Comparison of ENCODE assay signal across 25 mouse cellular contexts in the genomic region with DNA sequence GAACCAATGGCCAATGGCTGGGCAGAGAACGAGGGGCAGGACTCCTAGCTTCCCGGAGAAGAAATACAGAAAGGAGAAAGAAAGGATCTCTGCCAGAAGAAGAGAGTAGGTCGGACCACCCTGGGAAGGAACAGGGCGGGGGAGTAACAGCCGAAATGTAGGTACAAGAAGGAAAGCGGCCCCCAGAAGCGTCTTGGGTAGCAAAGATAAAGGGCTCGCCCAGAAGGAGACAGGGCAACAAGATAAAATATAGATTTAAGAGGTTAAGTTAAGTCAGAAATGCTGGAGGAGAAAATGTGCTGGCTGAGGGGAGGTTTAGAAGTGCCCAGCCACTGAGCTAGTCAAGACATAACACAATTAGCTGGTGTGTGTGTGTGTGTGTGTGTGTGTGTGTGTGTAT. TPM values are rescaled to one million over a fixed set of nuclear protein-coding genes. Genes with fewer than 3 reads are reported as not detected.
DNase-seq lines count a peak whose midpoint lies in the region; ATAC-seq and TF ChIP-seq lines count a peak whose summit lies in the region.
"Had no signal": no experiment of that assay in that cellular context is flagged by ENCODE, and none has a peak within 500 bp of the region (broad histone marks: within the 10 kb centered on the region; RNA-seq: fewer than 3 reads in every experiment).

No protein-coding gene starts in this region.

- TF ChIP-seq EP300 in liver, postnatal 0 days (IDR thresholded peaks at IDR 0.05; ENCODE audit: low read depth) = no peak

- H3K4me3 ChIP-seq in liver, embryonic 13.5 days (replicated peaks) = peak overlapping the region; percentile 18
- no peak overlapping the region for H3K4me3 ChIP-seq in liver, postnatal 0 days (ENCODE audit: low read depth, low read length)
- H3K4me3 ChIP-seq: embryonic facial prominence, embryonic 13.5 days; forebrain, embryonic 10.5 days; gastrocnemius, adult 2 months; heart, embryonic 10.5 days; hindbrain, embryonic 12.5 days had no signal

- peaks cover 40% of the 10 kb centered on the region for H3K4me1 ChIP-seq in liver, embryonic 13.5 days (replicated peaks)
- H3K4me1 ChIP-seq in liver, postnatal 0 days (ENCODE audit: insufficient read depth) = no peaks in the 10 kb centered on the region
- H3K4me1 ChIP-seq: embryonic facial prominence, embryonic 13.5 days; forebrain, embryonic 10.5 days; heart, embryonic 10.5 days; hindbrain, embryonic 12.5 days had no signal

- no peaks in the 10 kb centered on the region for H3K27me3 ChIP-seq in liver, embryonic 13.5 days
- no peaks in the 10 kb centered on the region for H3K27me3 ChIP-seq in liver, postnatal 0 days (ENCODE audit: insufficient read depth, low read length)
- H3K27me3 ChIP-seq: CH12.LX; embryonic facial prominence, embryonic 13.5 days; hindbrain, embryonic 12.5 days; Patski had no signal

- peaks cover 21% of the 10 kb centered on the region for H3K36me3 ChIP-seq in liver, embryonic 13.5 days
- H3K36me3 ChIP-seq in liver, postnatal 0 days (replicated peaks; ENCODE audit: insufficient read depth, low read length) = no peaks in the 10 kb centered on the region
- H3K36me3 ChIP-seq: embryonic facial prominence, embryonic 13.5 days; heart, embryonic 10.5 days; hindbrain, embryonic 12.5 days had no signal

- peak overlapping the region; percentile 42; the same call in 1 of the 2 replicates for H3K9ac ChIP-seq in liver, embryonic 13.5 days
- H3K9ac ChIP-seq in liver, postnatal 0 days (replicated peaks) = no peak overlapping the region
- H3K9ac ChIP-seq: embryonic facial prominence, embryonic 13.5 days; hindbrain, embryonic 12.5 days had no signal

- peak overlapping the region; percentile 72 for H3K27ac ChIP-seq in liver, embryonic 13.5 days
- no peak overlapping the region for H3K27ac ChIP-seq in liver, postnatal 0 days (ENCODE audit: low read depth)
- H3K27ac ChIP-seq: embryonic facial prominence, embryonic 13.5 days; forebrain, embryonic 10.5 days; gastrocnemius, adult 2 months; heart, embryonic 10.5 days; hindbrain, embryonic 12.5 days had no signal

- WGBS in liver, embryonic 13.5 days (ENCODE audit: insufficient replicate concordance) = 29% methylated on average over 8 of the region's 8 CpGs
- 57% methylated on average over 8 of the region's 8 CpGs for WGBS in liver, postnatal 0 days (ENCODE audit: insufficient replicate concordance)

- no peak for TF ChIP-seq CTCF in liver, postnatal 0 days (IDR thresholded peaks at IDR 0.05; ENCODE audit: low read depth)

- no peaks in the 10 kb centered on the region for H3K9me3 ChIP-seq in liver, embryonic 13.5 days (replicated peaks)
- no peaks in the 10 kb centered on the region for H3K9me3 ChIP-seq in liver, postnatal 0 days (ENCODE audit: low read length)
- H3K9me3 ChIP-seq: embryonic facial prominence, embryonic 13.5 days; forebrain, embryonic 10.5 days; heart, embryonic 10.5 days; hindbrain, embryonic 12.5 days had no signal

- peak; percentile 97 for ATAC-seq in liver, embryonic 13.5 days (ENCODE audit: low read depth)
- peak; percentile 56; the same call in 1 of the 2 replicates for ATAC-seq in liver, postnatal 0 days
- ATAC-seq in monocyte, adult 5-6 weeks (replicated peaks; ENCODE audit: insufficient number of reproducible peaks, low FRiP score, low TSS enrichment, poor library complexity, severe bottlenecking) = no peak
- ATAC-seq: activated CD4-positive, CD25-positive, alpha-beta regulatory T cell, adult 4 months; forebrain, embryonic 14.5 days; hindbrain, embryonic 16.5 days; inflammation-experienced regulatory T-cells, adult 6 months; Patski had no signal

- peak; percentile 25 for DNase-seq in c-Kit-negative CD71-positive TER-119-positive erythroid progenitor cells, embryonic 14.5 days (ENCODE audit: low read depth, low spot score)
- peak; percentile 60 for DNase-seq in c-Kit-positive CD71-positive TER-119-positive erythroid progenitor cells, embryonic 14.5 days (ENCODE audit: low spot score)
- peak; percentile 48 for DNase-seq in liver, embryonic 13.5 days
- DNase-seq in liver, postnatal 0 days = no peak
- DNase-seq in adrenal gland, postnatal 25 days = no peak
- no peak for DNase-seq in thymus, postnatal 25 days
- DNase-seq: adrenal gland, postnatal 36 days; cerebellum, adult 8-10 months; cerebellum, postnatal 25 days; gastrocnemius, adult 2 months; gastrocnemius, postnatal 25 days; heart, adult 11 months; heart, postnatal 10 days; heart, postnatal 4 days had no signal

- H3K4me2 ChIP-seq in liver, embryonic 13.5 days = peak overlapping the region; percentile 54
- H3K4me2 ChIP-seq in liver, postnatal 0 days (ENCODE audit: low read depth, low read length) = no peak overlapping the region
- H3K4me2 ChIP-seq: embryonic facial prominence, embryonic 13.5 days; hindbrain, embryonic 12.5 days had no signal

RNA-seq across cellular contexts. Expression of a gene that starts 30.4 kb away (rescaled TPM):
- polyA plus RNA-seq in liver, embryonic 13.5 days (2015; fragmentation: Nextera tagmentation; extraction: Ambion mirVana) = 9.0 and 11.0 TPM in 2 replicates
- polyA plus RNA-seq in liver, postnatal 0 days (2015; fragmentation: Nextera tagmentation; extraction: Ambion mirVana) = 3.1 and 3.7 TPM in 2 replicates
- total RNA-seq in adrenal gland, postnatal 25 days (2021) = 4.6 and 5.4 TPM in 2 replicates
- total RNA-seq in monocyte, adult 5-6 weeks (2017) = 12.1 to 28.5 TPM (median 14.0 TPM) in 3 replicates

RNA-seq across cellular contexts. Expression of a gene that starts 30.6 kb away (rescaled TPM):
- polyA plus RNA-seq in liver, embryonic 13.5 days (2015; fragmentation: Nextera tagmentation; extraction: Ambion mirVana) = 0.13 TPM in 1 of 2 replicates, not detected in the other
- 0.02 and 0.07 TPM in 2 replicates for polyA plus RNA-seq in liver, postnatal 0 days (2015; fragmentation: Nextera tagmentation; extraction: Ambion mirVana)
- total RNA-seq in adrenal gland, postnatal 25 days (2021) = 1.3 and 1.8 TPM in 2 replicates
- not detected in 3 replicates for total RNA-seq in monocyte, adult 5-6 weeks (2017)
- total RNA-seq: CH12.LX had no signal
- polyA plus RNA-seq: activated CD4-positive, CD25-positive, alpha-beta regulatory T cell, adult 4 months; inflammation-experienced regulatory T-cells, adult 6 months had no signal

Comparison
In these comparisons a context has a peak if more than half of its experiments do, and no peak if none do; other contexts are left out.
1. DNase-seq: peak in c-Kit-negative CD71-positive TER-119-positive erythroid progenitor cells, embryonic 14.5 days (single experiment), c-Kit-positive CD71-positive TER-119-positive erythroid progenitor cells, embryonic 14.5 days (single experiment) and liver, embryonic 13.5 days (single experiment); none in liver, postnatal 0 days (single experiment), adrenal gland, postnatal 25 days (single experiment) and thymus, postnatal 25 days (single experiment).